Mouse (Mus musculus): ENCODE results near the gene Ehhadh. TPM values are rescaled to one million over a fixed set of nuclear protein-coding genes. Genes with fewer than 3 reads are reported as not detected.

Ehhadh gene
- total and polyA plus RNA-seq, 3 experiments = 5.3 to 6.6 TPM; not detected in 1

DNA sequence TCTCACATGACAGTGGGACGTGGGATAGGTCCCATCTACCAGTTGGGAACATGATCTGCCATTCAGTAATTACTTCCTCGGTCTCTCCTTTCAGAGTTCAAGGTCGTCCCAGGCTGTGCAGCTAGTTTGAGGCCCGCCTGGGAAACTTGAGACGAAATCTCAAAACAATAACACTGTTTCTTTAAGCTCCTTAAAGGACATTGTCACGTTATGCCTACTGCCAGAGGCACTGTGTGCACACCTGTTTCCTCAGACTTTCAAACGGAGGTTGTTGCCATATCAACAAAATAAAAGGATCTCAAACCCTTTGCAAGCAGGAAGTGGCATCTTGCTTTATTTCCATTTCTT lies 48.0 kb upstream of the Ehhadh start (continued):
- TF ChIP-seq RAD21 (IDR thresholded peaks at IDR 0.05; ENCODE audit: low read depth, low read length) (no peak), NRF1 (IDR thresholded peaks at IDR 0.05; ENCODE audit: insufficient read depth, low read depth, low read length, poor library complexity, severe bottlenecking) (no peak)

- no peak for TF ChIP-seq MAFK (IDR thresholded peaks at IDR 0.05; ENCODE audit: borderline replicate concordance, low read depth, low read length)
- TF ChIP-seq CHD2 (IDR thresholded peaks at IDR 0.05; ENCODE audit: low read length) = no peak
- TF ChIP-seq MYC (IDR thresholded peaks at IDR 0.05; ENCODE audit: low read depth, low read length) = peak; percentile 60; the same call in 1 of the 2 replicates
- TF ChIP-seq EP300 (IDR thresholded peaks at IDR 0.05; ENCODE audit: low read depth in 1 of 2, low read length in 2 of 2) = 0 out of 4 replicates have a peak, but pooled peaks of 1 of the 2 experiments have one; percentile 5
- no peak for TF ChIP-seq SIN3A (IDR thresholded peaks at IDR 0.05; ENCODE audit: low read length)
- peak; percentile 58; the same call in 1 of the 2 replicates for TF ChIP-seq MAX (IDR thresholded peaks at IDR 0.05; ENCODE audit: low read length)
- H3K4me3 ChIP-seq (ENCODE audit: control insufficient read depth in 1 of 2, insufficient read depth in 1 of 2, low read depth in 2 of 2, low read length in 2 of 2) = no peak overlapping the region
- no peaks in the 10 kb centered on the region for H3K36me3 ChIP-seq (ENCODE audit: control insufficient read depth in 1 of 2, insufficient read depth in 2 of 2, low read length in 2 of 2)
- no peaks in the 10 kb centered on the region for H3K27me3 ChIP-seq (ENCODE audit: control insufficient read depth in 1 of 2, insufficient read depth in 2 of 2, low read length in 2 of 2)
- H3K9me3 ChIP-seq (replicated peaks; ENCODE audit: insufficient read depth, low read length) = no peaks in the 10 kb centered on the region
- H3K9ac ChIP-seq (ENCODE audit: control insufficient read depth, low read depth, low read length, poor library complexity, severe bottlenecking) = no peak overlapping the region
- H3K27ac ChIP-seq (ENCODE audit: control insufficient read depth, low read depth, low read length) = no peak overlapping the region
- H3K4me1 ChIP-seq (ENCODE audit: control insufficient read depth in 1 of 2, insufficient read depth in 2 of 2, low read length in 2 of 2) = no peaks in the 10 kb centered on the region
- peak; percentile 48 for DNase-seq (ENCODE audit: low read depth, low spot score)
- H3K79me2 ChIP-seq (ENCODE audit: control insufficient read depth, insufficient read depth, low read length, poor library complexity) = no peaks in the 10 kb centered on the region
Measured at GRCm38 (mm10) chr16:21834866-21835583, 47.4 kb upstream of the Ehhadh start.

GRCm38 (mm10) chr16:21833970-21834369 lies 46.4 kb upstream of the Ehhadh start:
- Histone ChIP-seq H3K4me1 (ENCODE audit: control insufficient read depth in 1 of 2, insufficient read depth in 2 of 2, low read length in 2 of 2) (peaks cover 0 to 3% of the 10 kb centered on the region in 2 experiments; a peak in 1 of 4 replicates), H3K27me3 (ENCODE audit: control insufficient read depth in 1 of 2, insufficient read depth in 2 of 2, low read length in 2 of 2) (no peaks in the 10 kb centered on the region), H3K27ac (ENCODE audit: control insufficient read depth, low read depth, low read length) (no peak overlapping the region), H3K4me3 (ENCODE audit: control insufficient read depth in 1 of 2, insufficient read depth in 1 of 2, low read depth in 2 of 2, low read length in 2 of 2) (no peak overlapping the region), H3K36me3 (ENCODE audit: control insufficient read depth in 1 of 2, insufficient read depth in 2 of 2, low read length in 2 of 2) (0 out of 4 replicates have a peak, but pooled peaks cover 0 to 3% of the 10 kb centered on the region in 2 experiments), H3K9ac (ENCODE audit: control insufficient read depth, low read depth, low read length, poor library complexity, severe bottlenecking) (no peak overlapping the region), H3K79me2 (ENCODE audit: control insufficient read depth, insufficient read depth, low read length, poor library complexity) (no peaks in the 10 kb centered on the region), H3K9me3 (replicated peaks; ENCODE audit: insufficient read depth, low read length) (no peaks in the 10 kb centered on the region)
- no peak for DNase-seq (ENCODE audit: low read depth, low spot score)
- TF ChIP-seq MEF2A (IDR thresholded peaks at IDR 0.05; ENCODE audit: extremely low read depth, insufficient replicate concordance, low read depth, low read length, poor library complexity, severe bottlenecking) = no peak
- no peak for TF ChIP-seq EP300 (IDR thresholded peaks at IDR 0.05; ENCODE audit: low read depth in 1 of 2, low read length in 2 of 2)
- no peak for TF ChIP-seq CTCF (IDR thresholded peaks at IDR 0.05 in 2 of 3, conservative IDR thresholded peaks at IDR 0.05 in 1 of 3; ENCODE audit: control insufficient read depth in 1 of 3, insufficient read depth in 1 of 3, low read depth in 2 of 3, low read length in 3 of 3, poor library complexity in 1 of 3, severe bottlenecking in 1 of 3)
- TF ChIP-seq MAFK (IDR thresholded peaks at IDR 0.05; ENCODE audit: borderline replicate concordance, low read depth, low read length) = no peak
- no peak for TF ChIP-seq E2F4 (IDR thresholded peaks at IDR 0.05; ENCODE audit: borderline replicate concordance, low read depth, low read length)
- no peak for TF ChIP-seq NELFE (IDR thresholded peaks at IDR 0.05; ENCODE audit: low read depth, low read length)
- TF ChIP-seq MAX (IDR thresholded peaks at IDR 0.05; ENCODE audit: low read length) = no peak
- TF ChIP-seq ZNF384 (IDR thresholded peaks at IDR 0.05; ENCODE audit: low read depth, low read length) = no peak
- TF ChIP-seq GATA1 (IDR thresholded peaks at IDR 0.05; ENCODE audit: low read depth, low read length) = no peak
- no peak for TF ChIP-seq POLR2A (IDR thresholded peaks at IDR 0.05; ENCODE audit: control insufficient read depth in 1 of 2, insufficient read depth in 1 of 2, low read depth in 1 of 2, low read length in 2 of 2, poor library complexity in 1 of 2)
- TF ChIP-seq RAD21 (IDR thresholded peaks at IDR 0.05; ENCODE audit: low read depth, low read length) = no peak

All from MEL (cell line).